Mouse (Mus musculus): ENCODE data around the gene Mapt. TPM values are rescaled to one million over a fixed set of nuclear protein-coding genes. Genes with fewer than 3 reads are reported as not detected.

Mapt gene
- total RNA-seq, 2 experiments from 2014 or later = 50.9 to 69.5 TPM

GRCm38 (mm10) chr11:104315703-104316102, 84.5 kb downstream of the Mapt start:
- peak; percentile 87 for DNase-seq

DNA sequence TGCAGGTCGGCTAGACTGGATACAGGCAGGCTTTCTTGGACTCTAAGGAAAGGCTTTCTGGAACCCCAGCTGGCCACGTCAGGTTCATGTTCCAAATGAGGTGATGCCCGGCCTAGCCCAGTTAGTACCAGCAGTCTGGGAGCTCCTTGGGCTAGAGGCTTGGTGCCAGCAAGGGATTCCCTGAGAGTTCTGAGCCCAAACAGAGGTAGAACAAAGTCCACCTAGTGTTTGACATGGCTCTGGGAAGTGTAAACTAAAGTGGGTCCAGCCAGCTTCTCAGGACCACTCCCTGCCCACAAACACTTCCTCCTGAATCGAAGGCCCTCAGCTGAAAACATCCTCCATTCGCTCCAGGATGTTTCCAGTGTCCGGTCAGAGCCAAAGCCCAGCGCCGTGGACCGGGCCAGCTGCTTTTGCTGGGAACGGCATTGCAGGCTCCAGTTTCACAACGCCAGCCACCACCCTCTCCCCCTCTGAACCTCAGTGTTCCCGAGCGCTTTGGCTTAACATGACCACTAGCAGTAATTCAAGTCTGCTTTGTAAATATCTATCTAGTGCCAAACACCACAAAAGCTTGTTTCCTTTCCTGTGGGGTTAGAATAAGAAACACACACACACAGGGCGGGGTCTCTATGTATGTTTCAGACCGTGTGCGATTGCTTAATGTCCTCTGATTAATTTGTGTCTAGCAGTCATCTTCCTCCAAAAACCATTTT, 85.7 kb downstream of the Mapt start:
- peak; percentile 36 for DNase-seq

DNA sequence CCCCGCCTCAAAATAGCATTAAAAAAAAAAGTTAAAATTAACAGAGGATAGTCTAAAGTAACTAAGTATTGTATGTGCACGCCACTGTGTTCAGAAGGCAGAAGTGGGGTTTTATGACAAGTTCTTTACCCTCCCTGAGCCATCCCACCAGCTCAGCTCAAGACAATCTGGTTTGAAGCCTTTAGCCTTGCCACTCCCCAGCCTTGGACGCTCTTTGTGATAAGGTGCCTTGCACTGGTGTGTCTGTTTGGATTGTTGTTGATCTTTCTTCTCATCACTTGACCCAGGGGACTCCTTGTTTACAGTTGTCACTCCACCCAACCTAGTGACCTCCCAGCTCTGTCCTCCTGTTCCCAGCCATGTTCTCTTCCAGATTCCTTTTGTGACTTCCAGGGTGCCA, 86.4 kb downstream of the Mapt start:
- DNase-seq = no peak

DNA sequence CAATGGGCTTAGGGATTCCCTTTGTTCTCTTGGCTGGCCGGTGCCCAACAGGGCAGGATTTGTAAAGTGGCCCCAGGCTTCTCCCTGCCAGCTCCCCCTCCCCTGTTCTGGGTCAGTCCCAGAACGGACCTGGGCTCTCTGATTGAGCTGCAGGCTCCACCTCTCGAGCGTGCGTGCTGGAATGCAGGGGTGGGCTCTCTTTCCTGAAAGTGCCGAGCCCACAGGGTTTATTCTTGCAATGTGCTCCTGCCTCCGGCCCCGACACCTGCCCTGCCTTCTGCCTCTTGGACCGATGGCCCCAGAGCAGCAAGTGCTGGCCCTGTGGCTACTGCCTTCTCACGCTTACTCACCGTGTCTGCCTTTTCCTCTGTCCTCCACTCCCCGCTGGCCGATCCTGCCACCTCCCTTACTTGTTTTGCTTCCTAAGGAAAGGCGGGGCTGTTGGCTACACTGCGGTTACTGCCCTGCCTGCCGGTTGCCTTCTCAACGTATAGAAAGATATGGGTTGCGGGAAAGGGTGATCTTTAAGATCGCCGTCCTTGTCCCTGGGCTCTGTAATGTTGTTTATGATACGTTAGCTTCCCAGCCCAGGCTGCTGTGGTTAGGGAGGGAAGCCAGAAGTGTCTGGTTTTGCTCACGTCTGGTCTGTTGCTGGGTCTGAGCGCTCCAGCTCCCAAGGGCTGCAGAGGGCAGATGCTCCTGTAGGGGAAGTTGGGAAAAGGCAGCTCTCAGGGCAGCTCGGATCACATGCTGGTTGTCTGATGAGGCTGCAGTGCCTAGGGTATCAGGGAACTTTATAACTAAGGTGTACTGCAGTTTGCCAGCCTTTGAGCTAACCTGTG, 88.0 kb downstream of the Mapt start:
- peak; percentile 56 for DNase-seq

DNA sequence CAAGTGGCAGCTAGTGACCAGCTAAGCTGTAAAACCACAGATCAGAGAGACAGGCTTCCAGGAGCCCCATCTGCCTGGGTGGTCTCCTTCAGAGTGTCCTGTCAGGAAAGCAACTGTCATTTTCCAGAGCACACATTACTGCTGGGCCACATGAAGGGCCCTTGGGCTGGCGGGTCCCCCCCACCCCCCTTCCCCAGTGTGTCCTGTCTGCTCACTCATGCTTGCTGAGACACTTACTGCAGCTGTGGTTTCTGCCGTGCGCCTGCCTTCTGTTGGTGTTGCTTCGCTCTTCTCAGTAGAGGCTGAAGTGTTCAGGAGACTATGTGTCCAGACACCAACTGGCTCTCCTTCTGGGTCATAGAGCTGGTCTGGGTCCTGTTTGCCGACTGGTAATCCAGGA, 89.3 kb downstream of the Mapt start:
- DNase-seq = no peak

DNA sequence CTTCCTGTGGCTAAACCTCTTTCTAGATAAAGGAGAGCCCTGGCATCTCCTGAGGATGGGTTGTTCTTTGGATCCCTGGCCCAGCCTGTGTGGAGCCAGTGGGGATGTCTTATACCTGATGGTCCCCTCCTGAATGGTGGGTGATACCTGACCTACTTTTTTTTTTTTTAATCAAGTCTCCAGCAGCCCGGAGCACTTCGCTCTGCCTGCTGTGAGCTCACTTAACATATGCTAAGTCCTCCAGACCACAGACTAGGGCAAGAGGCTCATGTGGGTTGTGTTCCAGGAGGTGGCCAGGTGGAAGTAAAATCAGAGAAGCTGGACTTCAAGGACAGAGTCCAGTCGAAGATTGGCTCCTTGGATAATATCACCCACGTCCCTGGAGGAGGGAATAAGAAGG, 91.0 kb downstream of the Mapt start:
- no peak for DNase-seq

DNA sequence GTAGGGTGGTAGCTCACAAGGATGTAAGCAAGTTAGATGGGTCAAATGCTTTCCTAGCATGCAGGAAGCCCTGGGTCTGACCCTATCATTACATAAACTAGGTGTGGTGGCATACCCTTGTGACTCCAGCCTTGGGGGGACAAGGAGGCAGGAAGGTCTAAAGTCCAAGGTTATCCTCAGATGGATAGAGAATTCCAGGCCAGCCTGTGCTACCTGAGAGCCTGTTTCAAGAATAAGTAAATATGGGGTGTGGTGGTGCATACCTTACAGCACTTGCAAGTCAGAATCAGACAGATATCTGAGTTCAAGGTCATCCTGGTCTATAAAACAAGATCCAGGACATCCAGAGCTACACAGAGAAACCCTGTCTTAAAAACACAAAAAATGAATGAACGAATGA, 96.3 kb downstream of the Mapt start:
- DNase-seq = no peak

- no peak for DNase-seq
Measured at GRCm38 (mm10) chr11:104327946-104328345, 96.8 kb downstream of the Mapt start.

GRCm38 (mm10) chr11:104329185-104329926, 98.2 kb downstream of the Mapt start:
- no peak for DNase-seq

DNA sequence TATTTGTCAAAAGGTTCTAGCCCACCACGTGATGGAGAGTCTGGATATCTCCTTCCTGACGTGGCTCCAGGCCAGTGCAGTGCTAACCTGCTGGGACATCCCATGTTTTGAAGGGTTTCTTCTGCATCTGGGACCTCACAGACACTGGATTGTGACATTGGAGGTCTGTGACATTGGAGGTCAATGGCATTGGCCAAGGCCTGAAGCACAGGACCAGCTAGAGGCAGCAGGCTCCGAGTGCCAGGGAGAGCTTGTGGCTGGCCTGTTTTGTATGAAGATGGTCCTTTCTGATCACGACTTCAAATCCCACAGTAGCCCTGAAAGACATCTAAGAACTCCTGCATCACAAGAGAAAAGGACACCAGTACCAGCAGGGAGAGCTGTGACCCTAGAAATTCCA, 99.0 kb downstream of the Mapt start:
- no peak for DNase-seq

DNA sequence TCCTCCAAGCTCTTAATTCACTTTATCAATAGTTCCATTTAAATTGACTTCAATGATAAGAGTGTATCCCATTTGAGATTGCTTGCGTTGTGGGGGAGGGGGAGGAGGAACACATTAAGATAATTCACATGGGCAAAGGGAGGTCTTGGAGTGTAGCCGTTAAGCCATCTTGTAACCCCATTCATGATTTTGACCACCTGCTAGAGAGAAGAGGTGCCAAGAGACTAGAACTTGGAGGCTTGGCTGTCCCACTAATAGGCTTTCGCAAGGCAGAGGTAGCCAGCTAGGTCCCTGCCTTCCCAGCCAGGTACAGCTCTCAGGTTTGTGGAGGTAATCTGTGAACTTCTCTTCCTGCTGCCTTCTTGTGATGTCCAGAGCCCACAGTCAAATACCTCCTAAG, 100.0 kb downstream of the Mapt start:
- DNase-seq = no peak

DNA sequence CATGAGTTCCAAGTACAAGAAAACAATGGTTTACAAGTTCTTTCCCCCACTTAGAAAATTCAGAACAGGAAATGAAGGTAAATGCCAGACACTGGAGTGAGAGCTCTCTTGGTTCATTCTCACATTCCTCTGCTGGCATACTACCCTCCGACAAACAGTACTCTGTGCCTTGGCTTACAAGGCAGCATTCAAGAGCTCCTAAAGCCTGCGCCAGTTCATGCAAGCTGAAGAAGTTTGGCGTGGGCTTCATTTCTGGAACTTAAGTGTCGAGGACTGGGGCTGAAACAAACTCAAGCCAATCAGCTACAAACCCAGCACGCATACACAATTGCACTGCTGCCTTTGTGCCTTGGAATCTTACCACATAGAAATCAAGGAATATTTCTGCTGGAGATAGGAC, 100.9 kb downstream of the Mapt start:
- DNase-seq = no peak

DNA sequence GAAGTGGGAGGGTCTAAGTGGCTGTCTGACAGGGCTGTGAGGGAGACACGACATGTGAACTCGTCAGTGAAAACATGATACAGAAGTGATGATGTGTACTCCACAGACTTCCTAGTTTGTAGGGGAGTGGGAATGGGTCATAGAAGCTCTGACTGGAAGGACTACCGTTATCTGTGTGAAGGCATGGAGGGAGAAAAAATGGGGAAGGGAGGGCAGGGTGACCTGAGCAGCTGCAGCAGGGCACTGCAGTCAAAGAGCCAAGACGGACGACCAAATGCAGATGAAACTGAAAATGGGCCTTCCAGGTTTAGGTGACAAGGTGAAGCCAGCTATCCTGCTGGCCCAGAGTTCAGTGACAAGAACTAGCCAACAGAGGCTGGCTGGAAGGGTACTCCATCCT, 102.9 kb downstream of the Mapt start:
- DNase-seq = no peak

DNA sequence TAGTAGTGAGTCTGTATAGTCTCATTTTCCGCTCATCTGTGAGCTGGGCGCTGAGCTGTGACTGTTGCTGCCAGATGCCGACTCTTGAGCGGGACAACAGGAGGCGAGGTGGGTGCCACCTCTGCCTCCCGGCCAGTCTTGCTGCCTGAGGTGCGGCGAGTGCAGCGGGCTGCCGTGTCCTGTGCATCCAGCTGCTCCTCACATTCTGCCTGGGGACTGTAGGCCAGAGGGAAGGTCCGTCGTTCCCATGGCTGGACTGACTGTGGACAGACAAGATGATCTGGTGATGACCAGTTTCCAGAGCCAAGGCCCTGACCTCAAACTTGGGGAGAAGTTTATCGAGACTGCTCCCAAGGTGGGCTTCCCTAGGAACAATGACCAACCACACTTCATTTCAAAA, 103.8 kb downstream of the Mapt start:
- DNase-seq = no peak

GRCm38 (mm10) chr11:104346931-104347330, 115.7 kb downstream of the Mapt start:
- peak; percentile 41 for DNase-seq

GRCm38 (mm10) chr11:104361790-104362189, 130.6 kb downstream of the Mapt start:
- no peak for DNase-seq

DNA sequence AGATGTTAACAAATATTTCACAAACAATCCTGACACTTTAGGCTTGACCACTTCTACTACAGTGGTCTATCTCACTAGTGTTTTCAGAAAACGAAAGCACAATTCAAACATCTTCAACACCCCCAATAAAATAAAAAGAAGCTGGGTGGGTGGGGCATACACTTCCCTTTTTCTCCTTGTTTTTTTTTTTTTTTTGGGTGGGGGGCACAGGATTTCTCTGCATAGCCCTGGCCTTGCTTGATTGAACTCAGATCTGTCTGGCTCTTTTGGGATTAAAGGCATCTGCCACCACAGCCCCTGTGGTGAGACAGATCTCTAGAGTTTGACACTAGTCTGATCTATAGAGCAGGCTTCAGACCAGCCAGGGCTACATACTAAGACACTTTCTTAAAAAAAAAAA, 131.5 kb downstream of the Mapt start:
- no peak for DNase-seq

GRCm38 (mm10) chr11:104363823-104364600, 132.8 kb downstream of the Mapt start:
- no peak for DNase-seq

DNA sequence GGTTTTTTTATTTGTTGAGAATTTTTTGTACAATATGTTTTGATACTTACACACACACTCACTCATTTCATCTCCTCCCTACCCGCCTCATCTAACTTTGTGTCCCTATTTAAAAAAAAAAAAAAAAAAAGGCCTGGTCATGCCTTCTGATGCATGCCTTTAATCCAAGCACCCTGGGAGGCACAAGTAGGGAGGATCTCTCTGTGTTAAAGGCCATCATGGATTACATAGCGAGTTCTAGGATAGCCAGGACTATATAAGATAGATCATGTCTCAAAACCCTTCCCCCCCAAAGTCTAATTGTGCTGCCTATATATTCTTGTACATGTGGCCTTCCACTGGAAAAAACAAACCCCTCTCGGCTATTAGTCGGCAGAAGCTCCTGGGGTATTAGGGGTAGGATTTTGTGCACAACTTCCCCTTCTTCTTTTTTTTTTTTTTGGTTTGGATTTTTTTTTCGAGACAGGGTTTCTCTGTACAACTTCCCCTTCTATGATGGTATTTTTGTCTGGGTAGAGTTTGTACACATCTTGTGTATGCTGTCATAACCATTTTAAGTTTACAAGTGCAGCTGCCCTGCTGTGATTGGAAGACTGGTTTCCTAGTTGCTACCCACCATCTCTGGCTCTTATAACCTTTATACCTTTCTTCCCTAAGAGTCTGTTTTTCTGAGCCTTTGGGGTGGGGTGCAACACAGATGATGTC, 136.4 kb downstream of the Mapt start:
- no peak for DNase-seq

DNA sequence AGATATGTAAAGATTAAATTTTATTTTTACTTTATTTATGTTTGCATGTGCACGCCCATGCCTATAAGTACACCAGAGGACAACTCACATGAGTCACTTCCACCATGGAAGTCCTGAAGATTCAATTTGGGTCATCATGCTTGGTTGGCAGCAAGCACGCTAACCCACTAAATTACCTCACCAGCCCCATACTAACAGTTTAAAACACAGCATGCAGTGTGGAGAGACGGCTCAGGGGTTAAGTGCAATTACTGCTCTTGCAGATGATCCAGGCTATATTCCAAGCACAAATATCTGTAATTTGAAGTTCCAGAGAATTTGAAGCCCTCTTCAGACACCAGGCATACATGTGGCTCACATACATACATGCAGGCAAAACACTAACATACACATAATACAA, 145.1 kb downstream of the Mapt start:
- DNase-seq = no peak

- DNase-seq = peak; percentile 26
Measured at GRCm38 (mm10) chr11:104379635-104380034, 148.4 kb downstream of the Mapt start.

Data from adrenal gland, postnatal 10 days (tissue).